Comparison of ENCODE assay signal across 22 mouse cellular contexts in the genomic region with DNA sequence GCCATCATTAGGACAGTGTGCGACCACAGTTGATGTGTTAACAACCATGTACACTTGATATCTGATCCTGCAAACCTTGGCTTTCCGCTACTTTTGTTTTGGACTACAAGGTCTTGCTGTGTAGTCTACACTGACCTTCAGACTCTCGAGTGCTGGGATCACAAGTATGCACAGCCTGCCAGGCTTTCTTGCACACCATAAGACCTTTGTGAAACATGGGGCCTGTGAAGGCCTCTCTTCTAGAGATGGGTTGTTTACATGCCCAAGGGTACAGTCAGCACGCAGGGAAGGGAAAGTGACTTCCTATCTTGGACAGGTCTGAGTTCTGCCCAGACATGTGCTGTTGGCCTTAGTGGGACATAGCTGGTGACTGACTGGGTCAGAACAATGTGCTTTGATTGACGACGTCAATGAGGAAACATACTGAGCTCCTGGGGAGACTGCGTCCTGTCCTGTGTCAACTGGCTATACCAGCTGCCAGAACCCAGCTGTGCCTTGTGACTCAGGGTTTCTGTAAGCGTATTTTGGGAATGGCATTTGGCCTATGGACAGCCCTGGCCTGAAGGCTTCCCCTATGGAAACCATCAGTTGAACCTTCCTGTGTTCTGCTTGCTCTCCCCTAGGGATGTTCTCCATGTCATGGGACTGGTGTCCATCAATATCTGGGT. TPM values are rescaled to one million over a fixed set of nuclear protein-coding genes. Genes with fewer than 3 reads are reported as not detected.
DNase-seq lines count a peak whose midpoint lies in the region; ATAC-seq and TF ChIP-seq lines count a peak whose summit lies in the region.
"Had no signal": no experiment of that assay in that cellular context is flagged by ENCODE, and none has a peak within 500 bp of the region (broad histone marks: within the 10 kb centered on the region; RNA-seq: fewer than 3 reads in every experiment).

No protein-coding gene starts in this region.

- TF ChIP-seq CTCF in stomach, postnatal 0 days (IDR thresholded peaks at IDR 0.05; ENCODE audit: low read depth) = no peak

- H3K27me3 ChIP-seq in stomach, embryonic 15.5 days (replicated peaks) = no peaks in the 10 kb centered on the region
- no peaks in the 10 kb centered on the region for H3K27me3 ChIP-seq in stomach, postnatal 0 days (ENCODE audit: control insufficient read depth, insufficient read depth, low read length)
- no peaks in the 10 kb centered on the region for H3K27me3 ChIP-seq in stomach, embryonic 16.5 days (ENCODE audit: control insufficient read depth, insufficient read depth, low read length)
- H3K27me3 ChIP-seq: CH12.LX; liver, embryonic 12.5 days had no signal

- H3K4me3 ChIP-seq in stomach, embryonic 15.5 days (replicated peaks) = no peak overlapping the region
- H3K4me3 ChIP-seq in stomach, postnatal 0 days (ENCODE audit: low read depth, low read length) = no peak overlapping the region
- no peak overlapping the region for H3K4me3 ChIP-seq in stomach, embryonic 16.5 days (replicated peaks; ENCODE audit: low read length)
- H3K4me3 ChIP-seq: forebrain, embryonic 12.5 days; layer of hippocampus, adult 2 months; liver, embryonic 12.5 days had no signal

- peak; percentile 31 for DNase-seq in adrenal gland, postnatal 14 days
- DNase-seq in adrenal gland, postnatal 25 days = no peak
- no peak for DNase-seq in stomach, postnatal 0 days (ENCODE audit: low spot score)
- peak; percentile 25 for DNase-seq in Muller cell, postnatal 12 days (ENCODE audit: inconsistent ontology term)
- DNase-seq: cerebellum, adult 2 months; cerebellum, postnatal 36 days; gastrocnemius, postnatal 25 days; kidney, adult 11 months; kidney, postnatal 10 days; layer of hippocampus, postnatal 36 days; lung, embryonic 14.5 days; right cerebral cortex, adult 18-20 months; thymus, postnatal 4 days had no signal

- WGBS in stomach, embryonic 15.5 days = 74% methylated on average over 8 of the region's 8 CpGs
- 57% methylated on average over 8 of the region's 8 CpGs for WGBS in stomach, postnatal 0 days
- 76% methylated on average over 8 of the region's 8 CpGs for WGBS in stomach, embryonic 16.5 days

- ATAC-seq in stomach, embryonic 15.5 days (ENCODE audit: insufficient read depth, low FRiP score, low read depth) = 0 out of 2 replicates have a peak, but pooled peaks have one; percentile 11
- no peak; the same call in 1 of the 2 replicates for ATAC-seq in stomach, postnatal 0 days (ENCODE audit: low FRiP score, low TSS enrichment)
- ATAC-seq in stomach, embryonic 16.5 days (ENCODE audit: insufficient read depth, low FRiP score) = 0 out of 2 replicates have a peak, but pooled peaks have one; percentile 31
- ATAC-seq in megakaryocyte, adult 5-6 weeks (ENCODE audit: poor library complexity, severe bottlenecking) = no peak
- ATAC-seq: liver, embryonic 12.5 days had no signal

- no peak overlapping the region for H3K4me2 ChIP-seq in stomach, embryonic 15.5 days
- H3K4me2 ChIP-seq in stomach, postnatal 0 days (replicated peaks; ENCODE audit: low read depth) = no peak overlapping the region
- H3K4me2 ChIP-seq in stomach, embryonic 16.5 days (ENCODE audit: low read depth, low read length) = no peak overlapping the region
- H3K4me2 ChIP-seq: forebrain, embryonic 12.5 days; liver, embryonic 12.5 days; lung, embryonic 14.5 days; midbrain, embryonic 11.5 days had no signal

- H3K4me1 ChIP-seq in stomach, embryonic 15.5 days = peaks cover 16% of the 10 kb centered on the region; the same call in 1 of the 2 replicates
- peaks cover 7% of the 10 kb centered on the region; the same call in 1 of the 2 replicates for H3K4me1 ChIP-seq in stomach, postnatal 0 days (replicated peaks; ENCODE audit: control insufficient read depth, insufficient read depth)
- H3K4me1 ChIP-seq in stomach, embryonic 16.5 days (ENCODE audit: control insufficient read depth, insufficient read depth, low read length) = peaks cover 13% of the 10 kb centered on the region; the same call in 1 of the 2 replicates

- no peak overlapping the region for H3K9ac ChIP-seq in stomach, embryonic 15.5 days
- H3K9ac ChIP-seq in stomach, postnatal 0 days (ENCODE audit: low read length) = no peak overlapping the region
- H3K9ac ChIP-seq in stomach, embryonic 16.5 days (ENCODE audit: low read length) = no peak overlapping the region
- H3K9ac ChIP-seq: forebrain, embryonic 12.5 days; liver, embryonic 12.5 days; lung, embryonic 14.5 days had no signal

- H3K9me3 ChIP-seq in stomach, embryonic 15.5 days = no peaks in the 10 kb centered on the region
- H3K9me3 ChIP-seq in stomach, postnatal 0 days (ENCODE audit: control insufficient read depth, low read length) = no peaks in the 10 kb centered on the region
- no peaks in the 10 kb centered on the region for H3K9me3 ChIP-seq in stomach, embryonic 16.5 days (replicated peaks; ENCODE audit: control insufficient read depth, low read length)
- H3K9me3 ChIP-seq: forebrain, embryonic 12.5 days; liver, embryonic 12.5 days had no signal

- H3K27ac ChIP-seq in stomach, embryonic 15.5 days = no peak overlapping the region
- no peak overlapping the region for H3K27ac ChIP-seq in stomach, postnatal 0 days (replicated peaks)
- H3K27ac ChIP-seq in stomach, embryonic 16.5 days (ENCODE audit: low read length) = peak overlapping the region; percentile 5; the same call in 1 of the 2 replicates
- H3K27ac ChIP-seq: forebrain, embryonic 12.5 days; layer of hippocampus, adult 2 months; liver, embryonic 12.5 days; macrophage had no signal

- no peak for TF ChIP-seq EP300 in stomach, postnatal 0 days (optimal IDR thresholded peaks at IDR 0.05)

- H3K36me3 ChIP-seq in stomach, embryonic 15.5 days = no peaks in the 10 kb centered on the region
- no peaks in the 10 kb centered on the region for H3K36me3 ChIP-seq in stomach, postnatal 0 days (ENCODE audit: control insufficient read depth, insufficient read depth, low read length)
- H3K36me3 ChIP-seq in stomach, embryonic 16.5 days (ENCODE audit: control insufficient read depth, insufficient read depth, low read length) = no peaks in the 10 kb centered on the region
- H3K36me3 ChIP-seq: forebrain, embryonic 12.5 days; liver, embryonic 12.5 days had no signal

RNA-seq across cellular contexts. Expression of a gene that starts 59.1 kb away (rescaled TPM):
- 56.2 and 57.6 TPM in 2 replicates for total RNA-seq in adrenal gland, postnatal 14 days (2021)
- 52.9 and 55.0 TPM in 2 replicates for total RNA-seq in adrenal gland, postnatal 25 days (2021)
- polyA plus RNA-seq in stomach, embryonic 15.5 days (2015; fragmentation: Nextera tagmentation; extraction: Ambion mirVana) = 9.3 and 10.6 TPM in 2 replicates
- 4.2 TPM in 2 replicates for polyA plus RNA-seq in stomach, postnatal 0 days (2015; fragmentation: Nextera tagmentation; extraction: Ambion mirVana)
- polyA plus RNA-seq in stomach, embryonic 16.5 days (2015; fragmentation: Nextera tagmentation; extraction: Ambion mirVana) = 5.1 and 5.8 TPM in 2 replicates
- total RNA-seq in megakaryocyte, adult 5-6 weeks (2015) = 7.9 and 9.1 TPM in 2 replicates
- 4.0 and 8.1 TPM in 2 replicates for total RNA-seq in megakaryocyte, adult 5-6 weeks (2017)
- total RNA-seq: CH12.LX had no signal

Comparison
In these comparisons a context has a peak if more than half of its experiments do, and no peak if none do; other contexts are left out.
1. DNase-seq: peak in adrenal gland, postnatal 14 days (single experiment) and Muller cell, postnatal 12 days (single experiment); none in adrenal gland, postnatal 25 days (single experiment) and stomach, postnatal 0 days (single experiment).
2. ATAC-seq: peak in stomach, embryonic 15.5 days (single experiment) and stomach, embryonic 16.5 days (single experiment); none in stomach, postnatal 0 days (single experiment) and megakaryocyte, adult 5-6 weeks (single experiment).